Mouse (Mus musculus): ENCODE data around the gene Pde6b. TPM values are rescaled to one million over a fixed set of nuclear protein-coding genes. Genes with fewer than 3 reads are reported as not detected.

The Pde6b gene
- polyA plus RNA-seq (2012; ENCODE audit: low replicate concordance), result not detected in 2 replicates

GRCm38 (mm10) chr5:108388201-108388600 lies at the start of gene Pde6b:
Pde6b (plus strand) TSS chr5:108388391.

GRCm38 (mm10) chr5:108367871-108368332 lies 20.3 kb upstream of the Pde6b start, which contains the start of gene Gm42517:
Gm42517 (minus strand) TSS chr5:108367922.

GRCm38 (mm10) chr5:108433804-108434587 lies 45.8 kb downstream of the Pde6b start, which contains the start of gene Atp5k:
Atp5k (minus strand) TSS chr5:108434448.

GRCm38 (mm10) chr5:108448785-108449668 lies 60.8 kb downstream of the Pde6b start, which contains the start of gene Mfsd7a:
Mfsd7a (minus strand) TSS chr5:108448891.

GRCm38 (mm10) chr5:108461082-108462065 lies 73.2 kb downstream of the Pde6b start, which contains the start of gene Pcgf3:
Pcgf3 (plus strand) TSS chr5:108461232.

Other genes starting within 250 kb of the Pde6b start
- gene Dr1, start 119.5 kb upstream of the Pde6b start, polyA plus RNA-seq (2012; ENCODE audit: low replicate concordance), result 20.5 and 32.3 TPM in 2 replicates
- gene Pigg, start 75.8 kb upstream of the Pde6b start, polyA plus RNA-seq (2012; ENCODE audit: low replicate concordance), result 0.68 and 1.2 TPM in 2 replicates
- gene Gm42517, start 20.5 kb upstream of the Pde6b start, polyA plus RNA-seq (2012; ENCODE audit: low replicate concordance), result 0.12 and 0.35 TPM in 2 replicates
- gene Atp5k, start 46.1 kb downstream of the Pde6b start, polyA plus RNA-seq (2012; ENCODE audit: low replicate concordance), result 25.5 and 43.8 TPM in 2 replicates
- gene Mfsd7a, start 60.5 kb downstream of the Pde6b start, polyA plus RNA-seq (2012; ENCODE audit: low replicate concordance), result 0.58 and 1.2 TPM in 2 replicates
- 12.2 and 16.4 TPM in 2 replicates for gene Pcgf3, start 72.8 kb downstream of the Pde6b start, polyA plus RNA-seq (2012; ENCODE audit: low replicate concordance)
- 0.24 and 0.42 TPM in 2 replicates for gene Cplx1, start 161.6 kb downstream of the Pde6b start, polyA plus RNA-seq (2012; ENCODE audit: low replicate concordance)
- 78.6 and 91.9 TPM in 2 replicates for gene Gak, start 241.4 kb downstream of the Pde6b start, polyA plus RNA-seq (2012; ENCODE audit: low replicate concordance)
- gene Tmem175, start 241.4 kb downstream of the Pde6b start, polyA plus RNA-seq (2012; ENCODE audit: low replicate concordance), result 2.8 and 4.8 TPM in 2 replicates

Measured in hematopoietic multipotent progenitor cell, adult 10-12 weeks (in vitro differentiated cells).